Mouse (Mus musculus) spleen, adult 2 months (tissue): ENCODE measurements around the gene Dmrta2.

Experiments
- CTCF ChIP-seq: fragments of 200-500 bp; IDR thresholded peaks from 2 replicates; pipeline ENCODE4 v1.5.1; 2011; ENCODE audit warnings: mild to moderate bottlenecking, inconsistent platforms; ENCODE audit not compliant: insufficient read depth, insufficient read length, insufficient replicate concordance; ENCODE audit errors: extremely low read depth
- POLR2A ChIP-seq: fragments of 200-500 bp; IDR thresholded peaks from 2 replicates; pipeline ENCODE4 v1.6.1; 2011; ENCODE audit warnings: low read depth, low read length, inconsistent platforms

DNA sequence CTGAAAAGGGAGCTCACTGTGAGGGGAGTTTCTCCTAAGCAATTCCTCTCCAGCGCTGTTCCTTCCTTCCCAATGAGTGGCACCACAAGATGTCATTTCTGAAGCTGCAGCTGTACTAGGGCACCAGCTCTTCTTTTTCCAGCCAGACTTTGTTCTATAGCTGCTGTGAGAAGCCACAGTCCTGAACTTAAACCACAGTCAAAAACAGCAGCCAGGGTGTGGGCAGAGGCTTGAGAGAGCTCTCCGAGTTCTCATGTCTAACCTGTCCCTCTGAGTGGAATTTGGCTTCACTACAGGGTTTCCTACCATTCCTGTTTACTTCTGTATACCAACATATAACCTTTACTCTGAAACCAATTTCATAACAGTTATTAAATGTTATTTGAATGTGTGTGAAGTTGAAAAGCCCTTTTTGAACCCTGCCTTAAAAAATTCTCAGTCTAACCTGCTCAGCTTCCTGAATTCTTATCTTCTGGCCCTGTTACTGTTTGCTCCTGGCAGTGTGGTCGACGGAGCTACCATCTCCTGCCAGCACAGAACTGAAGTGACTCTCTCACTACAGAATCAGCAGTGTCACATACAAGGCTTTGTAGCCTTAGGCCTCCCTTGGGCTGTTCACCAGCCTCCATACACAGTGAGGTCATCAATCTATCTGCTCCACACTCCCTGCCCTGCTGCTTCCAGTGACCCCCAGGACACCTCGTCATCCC, 14.1 kb upstream of the Dmrta2 start:
- TF ChIP-seq POLR2A = no peak
- no peak for TF ChIP-seq CTCF
